In the genomic region with DNA sequence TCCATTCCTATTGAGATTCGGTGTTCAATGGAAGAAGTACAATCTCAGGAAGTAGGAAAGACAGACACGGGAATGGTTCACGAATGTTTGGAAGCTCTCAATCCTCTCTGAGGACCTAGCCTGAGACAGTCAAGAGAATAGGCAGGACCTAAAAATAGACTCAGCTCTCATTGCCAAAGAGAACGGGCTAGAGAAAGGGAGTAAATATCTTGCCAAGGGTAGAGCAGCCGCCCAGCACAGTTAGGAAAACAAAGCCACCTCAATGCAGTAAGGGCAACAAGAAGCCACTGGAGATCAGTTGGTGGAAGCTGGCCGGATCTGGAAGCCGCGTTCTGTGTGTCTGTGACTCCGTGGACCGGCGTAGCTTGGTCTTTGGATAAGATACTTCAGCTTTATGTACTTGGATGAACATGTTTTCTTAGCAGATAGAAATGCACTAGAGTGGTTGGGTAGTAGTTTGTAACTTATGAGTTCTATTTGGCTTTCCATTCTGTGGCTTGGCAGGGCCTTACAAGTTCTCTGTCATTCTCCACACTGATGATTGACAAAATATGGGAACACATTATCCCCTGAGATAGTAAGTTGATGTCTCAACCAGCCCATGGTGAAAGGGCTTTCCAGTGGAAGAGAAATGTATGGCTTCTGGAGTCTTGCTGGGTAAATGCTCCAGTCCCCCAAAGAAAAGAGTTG, we compare ENCODE assay signal across 14 mouse cellular contexts. TPM values are rescaled to one million over a fixed set of nuclear protein-coding genes. Genes with fewer than 3 reads are reported as not detected.
DNase-seq lines count a peak whose midpoint lies in the region; ATAC-seq and TF ChIP-seq lines count a peak whose summit lies in the region.
"Had no signal": no experiment of that assay in that cellular context is flagged by ENCODE, and none has a peak within 500 bp of the region (broad histone marks: within the 10 kb centered on the region; RNA-seq: fewer than 3 reads in every experiment).

No protein-coding gene starts in this region.

- H3K36me3 ChIP-seq in embryonic facial prominence, embryonic 15.5 days: no peaks in the 10 kb centered on the region
- H3K36me3 ChIP-seq in embryonic facial prominence, embryonic 10.5 days (replicated peaks): no peaks in the 10 kb centered on the region
- no peaks in the 10 kb centered on the region for H3K36me3 ChIP-seq in lung, postnatal 0 days (ENCODE audit: insufficient read depth, low read length)
- H3K36me3 ChIP-seq in heart, embryonic 16.5 days (ENCODE audit: control insufficient read depth, insufficient read depth): no peaks in the 10 kb centered on the region
- no peaks in the 10 kb centered on the region for H3K36me3 ChIP-seq in hindbrain, embryonic 14.5 days (replicated peaks; ENCODE audit: control insufficient read depth, insufficient read depth)

- no peak overlapping the region for H3K9ac ChIP-seq in embryonic facial prominence, embryonic 15.5 days
- H3K9ac ChIP-seq in lung, postnatal 0 days (replicated peaks; ENCODE audit: low read depth): no peak overlapping the region
- H3K9ac ChIP-seq in heart, embryonic 16.5 days (ENCODE audit: low read length): no peak overlapping the region
- H3K9ac ChIP-seq in hindbrain, embryonic 14.5 days: no peak overlapping the region
- H3K9ac ChIP-seq: liver, postnatal 0 days had no signal

- no peak overlapping the region for H3K4me2 ChIP-seq in embryonic facial prominence, embryonic 15.5 days (replicated peaks)
- no peak overlapping the region for H3K4me2 ChIP-seq in lung, postnatal 0 days (replicated peaks; ENCODE audit: low read depth, low read length)
- peak overlapping the region; percentile 27; the same call in 1 of the 2 replicates for H3K4me2 ChIP-seq in heart, embryonic 16.5 days (ENCODE audit: low read depth, low read length)
- H3K4me2 ChIP-seq in hindbrain, embryonic 14.5 days (replicated peaks): no peak overlapping the region

- 82% methylated on average over 11 of the region's 11 CpGs for WGBS in embryonic facial prominence, embryonic 15.5 days
- WGBS in embryonic facial prominence, embryonic 10.5 days: 89% methylated on average over 11 of the region's 11 CpGs
- 64% methylated on average over 11 of the region's 11 CpGs for WGBS in lung, postnatal 0 days
- WGBS in heart, embryonic 16.5 days: 53% methylated on average over 11 of the region's 11 CpGs
- WGBS in hindbrain, embryonic 14.5 days: 88% methylated on average over 11 of the region's 11 CpGs

- no peak for ATAC-seq in embryonic facial prominence, embryonic 15.5 days (ENCODE audit: insufficient number of reproducible peaks, low FRiP score, low TSS enrichment, low read depth)
- no peak for ATAC-seq in lung, postnatal 0 days
- ATAC-seq in heart, embryonic 16.5 days (replicated peaks; ENCODE audit: extremely low read depth, insufficient read depth, low FRiP score): peak; percentile 77
- no peak for ATAC-seq in hindbrain, embryonic 14.5 days (ENCODE audit: low FRiP score)
- ATAC-seq: hindbrain, embryonic 16.5 days; liver, postnatal 0 days; midbrain, embryonic 16.5 days had no signal

- peaks cover 4% of the 10 kb centered on the region; the same call in 1 of the 2 replicates for H3K4me1 ChIP-seq in embryonic facial prominence, embryonic 15.5 days
- H3K4me1 ChIP-seq in embryonic facial prominence, embryonic 10.5 days: 0 out of 2 replicates have a peak, but pooled peaks cover 3% of the 10 kb centered on the region
- no peaks in the 10 kb centered on the region for H3K4me1 ChIP-seq in lung, postnatal 0 days (ENCODE audit: insufficient read depth, low read depth, low read length)
- H3K4me1 ChIP-seq in heart, embryonic 16.5 days (ENCODE audit: control insufficient read depth, insufficient read depth, low read length): peaks cover 8% of the 10 kb centered on the region; the same call in 1 of the 2 replicates
- no peaks in the 10 kb centered on the region for H3K4me1 ChIP-seq in hindbrain, embryonic 14.5 days (replicated peaks; ENCODE audit: control insufficient read depth, insufficient read depth, low read length)

- DNase-seq in embryonic facial prominence, embryonic 10.5 days (ENCODE audit: low spot score): no peak
- peak; percentile 8 for DNase-seq in lung, postnatal 0 days (ENCODE audit: low spot score)
- no peak for DNase-seq in lung, postnatal 4 days
- DNase-seq in ovary, postnatal 14 days (ENCODE audit: low spot score): no peak
- no peak for DNase-seq in hindbrain, embryonic 14.5 days (ENCODE audit: low spot score)
- DNase-seq: kidney, adult 9 months; liver, postnatal 0 days; right cerebral cortex, postnatal 14 days; thymus, postnatal 36 days had no signal

- H3K4me3 ChIP-seq in embryonic facial prominence, embryonic 15.5 days (replicated peaks): no peak overlapping the region
- no peak overlapping the region for H3K4me3 ChIP-seq in embryonic facial prominence, embryonic 10.5 days
- no peak overlapping the region for H3K4me3 ChIP-seq in lung, postnatal 0 days (ENCODE audit: low read depth, low read length)
- no peak overlapping the region for H3K4me3 ChIP-seq in heart, embryonic 16.5 days (ENCODE audit: low read length)
- no peak overlapping the region for H3K4me3 ChIP-seq in hindbrain, embryonic 14.5 days (replicated peaks; ENCODE audit: low read length)
- H3K4me3 ChIP-seq: erythroblast, embryonic 14.5 days had no signal

- H3K27me3 ChIP-seq in embryonic facial prominence, embryonic 15.5 days: no peaks in the 10 kb centered on the region
- H3K27me3 ChIP-seq in embryonic facial prominence, embryonic 10.5 days (replicated peaks; ENCODE audit: low read depth, poor library complexity, severe bottlenecking): no peaks in the 10 kb centered on the region
- no peaks in the 10 kb centered on the region for H3K27me3 ChIP-seq in lung, postnatal 0 days (replicated peaks; ENCODE audit: insufficient read depth, low read length)
- H3K27me3 ChIP-seq in heart, embryonic 16.5 days (ENCODE audit: control insufficient read depth, insufficient read depth, low read length): no peaks in the 10 kb centered on the region
- no peaks in the 10 kb centered on the region for H3K27me3 ChIP-seq in hindbrain, embryonic 14.5 days (ENCODE audit: control insufficient read depth, insufficient read depth, low read length)

- 0 out of 2 replicates have a peak overlapping the region, but pooled peaks have one; percentile 2 for H3K27ac ChIP-seq in embryonic facial prominence, embryonic 15.5 days (replicated peaks)
- H3K27ac ChIP-seq in embryonic facial prominence, embryonic 10.5 days (replicated peaks): no peak overlapping the region
- H3K27ac ChIP-seq in lung, postnatal 0 days (ENCODE audit: low read length): no peak overlapping the region
- no peak overlapping the region for H3K27ac ChIP-seq in heart, embryonic 16.5 days (ENCODE audit: low read length)
- H3K27ac ChIP-seq in hindbrain, embryonic 14.5 days: no peak overlapping the region

- no peak for TF ChIP-seq EP300 in lung, postnatal 0 days (IDR thresholded peaks at IDR 0.05)

- no peak for TF ChIP-seq CTCF in lung, postnatal 0 days (IDR thresholded peaks at IDR 0.05)

- H3K9me3 ChIP-seq in embryonic facial prominence, embryonic 15.5 days (replicated peaks): no peaks in the 10 kb centered on the region
- H3K9me3 ChIP-seq in embryonic facial prominence, embryonic 10.5 days: no peaks in the 10 kb centered on the region
- no peaks in the 10 kb centered on the region for H3K9me3 ChIP-seq in lung, postnatal 0 days (ENCODE audit: low read length)
- no peaks in the 10 kb centered on the region for H3K9me3 ChIP-seq in heart, embryonic 16.5 days (replicated peaks; ENCODE audit: control insufficient read depth, low read length)
- no peaks in the 10 kb centered on the region for H3K9me3 ChIP-seq in hindbrain, embryonic 14.5 days (ENCODE audit: control insufficient read depth, low read length)

RNA-seq across cellular contexts. Expression of gene Eya4, which starts 44.1 kb away (rescaled TPM):
- polyA plus RNA-seq in embryonic facial prominence, embryonic 15.5 days (2015; fragmentation: Nextera tagmentation; extraction: Ambion mirVana): 7.8 and 8.2 TPM in 2 replicates
- polyA plus RNA-seq in embryonic facial prominence, embryonic 10.5 days (2016; fragmentation: Nextera tagmentation; extraction: Ambion mirVana): 6.7 and 7.3 TPM in 2 replicates
- 0.11 and 0.17 TPM in 2 replicates for polyA plus RNA-seq in lung, postnatal 0 days (2015; fragmentation: Nextera tagmentation; extraction: Ambion mirVana)
- polyA plus RNA-seq in heart, embryonic 16.5 days (2015; fragmentation: Nextera tagmentation; extraction: Ambion mirVana): 0.82 and 1.1 TPM in 2 replicates
- polyA plus RNA-seq in hindbrain, embryonic 14.5 days (2014; fragmentation: Nextera tagmentation; extraction: Ambion mirVana): 0.74 and 0.82 TPM in 2 replicates
- polyA plus RNA-seq: erythroblast, embryonic 14.5 days had no signal
